Mouse (Mus musculus): ENCODE measurements around the gene Clec5a. TPM values are rescaled to one million over a fixed set of nuclear protein-coding genes. Genes with fewer than 3 reads are reported as not detected.
A peak's percentile ranks its signal among the peaks of the same experiment; 100 is the strongest.
"Not testable (repeated sequence)": the region's sequence is repeated elsewhere in the genome, so short reads cannot be mapped to it uniquely, and the experiment has no call there.

Gene Clec5a
- under 1 TPM; 0.78 to 0.80 TPM for total RNA-seq (2021)
- long read RNA-seq, experiment 1, transcript Clec5a-202 (6 exons, 3,747 nt) = major isoform, 5 of 6 reads
- long read RNA-seq, experiment 1, partial matches to known transcripts = 0 of 6 reads
- long read RNA-seq, experiment 1, other reads (novel, unspliced or antisense) = 0 of 6 reads
- long read RNA-seq, experiment 2, partial matches to known transcripts = 0 of 1 reads
- long read RNA-seq, experiment 2, other reads (novel, unspliced or antisense) = 0 of 1 reads

DNA sequence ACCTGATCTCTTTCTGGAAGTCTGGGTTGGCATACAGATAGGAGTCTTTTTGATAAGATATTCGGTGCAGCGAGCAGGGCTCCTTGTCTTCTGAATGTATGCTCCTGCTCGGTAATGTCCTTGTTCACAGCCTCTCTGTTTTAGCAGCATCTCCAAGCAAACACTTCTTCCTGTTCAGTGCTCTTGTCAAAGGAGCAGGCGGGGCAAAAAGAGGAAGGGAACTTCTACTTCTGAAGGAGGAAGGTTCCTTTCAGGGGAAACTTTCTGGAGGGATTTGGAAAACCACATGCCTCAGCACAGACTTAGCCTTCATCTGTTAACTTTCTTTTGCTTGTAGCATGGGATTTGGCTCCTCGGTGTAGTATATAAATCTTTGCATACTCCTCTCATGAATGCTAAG is at the start of gene Clec5a:
Clec5a (minus strand) TSS at position 177 of the 400 bp plus-strand sequence.
- no peak for DNase-seq (ENCODE audit: low spot score in 2 of 2)

- no peak for DNase-seq (ENCODE audit: low spot score in 2 of 2)
Observed at GRCm38 (mm10) chr6:40634640-40635071, 49.0 kb upstream of the Clec5a start.

GRCm38 (mm10) chr6:40628406-40629000 is 42.9 kb upstream of the Clec5a start, which contains the start of gene Mgam:
Mgam (plus strand) TSS chr6:40628831.
- DNase-seq (ENCODE audit: low spot score in 2 of 2) = no peak

DNA sequence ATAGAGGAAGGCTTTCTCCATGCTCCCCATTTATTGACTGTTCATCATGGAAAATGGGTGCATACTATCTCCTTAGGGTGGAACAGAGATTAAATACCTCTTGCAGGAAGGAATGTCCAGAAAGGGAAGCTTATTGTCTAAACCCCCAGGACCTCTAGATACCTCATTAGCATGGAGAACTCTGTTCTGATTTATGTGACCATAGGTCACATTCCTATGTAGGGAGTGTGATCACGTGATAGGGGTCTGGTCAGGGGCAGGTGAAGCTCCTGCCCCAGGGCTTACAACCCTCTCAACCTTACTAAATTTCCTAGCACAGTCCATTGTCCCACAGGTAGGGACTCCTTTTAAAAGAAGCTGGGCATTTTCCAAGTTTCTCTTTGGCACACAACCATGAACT is 40.5 kb upstream of the Clec5a start:
- no peak for DNase-seq (ENCODE audit: low spot score in 2 of 2)

- peak; percentile 26 to 59 for DNase-seq (ENCODE audit: low spot score in 2 of 2)
Observed at GRCm38 (mm10) chr6:40617965-40618364, 32.3 kb upstream of the Clec5a start.

DNA sequence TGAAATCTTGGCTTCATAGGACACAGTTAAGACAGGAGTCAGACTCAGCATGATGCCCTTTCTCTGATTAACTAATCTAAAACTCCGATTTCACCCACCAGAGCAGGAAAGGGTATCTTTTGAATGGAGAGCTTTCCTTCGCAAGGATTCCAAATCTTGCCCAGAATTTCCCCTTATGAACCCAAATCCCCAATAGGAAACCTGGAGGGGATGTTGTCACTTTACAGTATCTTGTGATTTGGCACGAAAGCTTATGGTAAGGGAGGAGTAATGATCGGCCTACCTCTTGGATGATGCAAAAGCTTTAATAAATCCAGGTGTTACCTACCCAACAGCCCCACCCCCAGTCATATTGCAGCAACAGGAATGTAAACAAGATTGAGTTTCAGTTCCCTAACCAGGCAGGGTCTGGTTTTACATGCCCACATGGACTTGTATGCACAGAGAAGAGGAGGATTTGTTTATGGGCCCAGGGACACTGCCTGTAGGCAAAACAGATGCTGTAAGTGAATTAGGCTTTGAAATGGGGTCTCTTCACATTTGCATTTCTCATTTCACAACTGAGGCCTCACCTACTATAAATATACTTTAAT is 27.7 kb upstream of the Clec5a start, which contains the start of gene Tas2r138:
Tas2r138 (minus strand) TSS at position 51 of the 593 bp plus-strand sequence.
- no peak for DNase-seq (ENCODE audit: low spot score in 2 of 2)

- DNase-seq (ENCODE audit: low spot score in 2 of 2) = no peak
Observed at GRCm38 (mm10) chr6:40610244-40610643, 24.6 kb upstream of the Clec5a start.

DNA sequence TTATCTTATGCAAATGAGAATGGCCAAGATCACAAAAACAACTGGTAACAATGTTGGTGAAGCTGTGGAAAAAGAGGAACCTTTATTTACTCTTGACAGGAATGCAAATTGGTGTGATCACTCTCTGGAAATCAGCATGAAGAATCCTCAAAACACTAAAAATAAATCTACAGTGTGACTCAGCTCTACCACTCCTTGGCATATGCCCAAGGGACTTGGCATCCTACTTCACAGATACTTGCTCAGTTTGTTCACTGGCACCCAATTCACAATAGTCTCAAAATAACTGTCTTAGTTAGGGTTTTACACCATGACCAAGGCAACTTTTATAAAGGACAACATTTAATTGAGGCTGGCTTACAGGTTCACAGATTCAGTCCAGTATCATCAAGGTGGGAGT is 21.8 kb upstream of the Clec5a start:
- no peak for DNase-seq (ENCODE audit: low spot score in 2 of 2)

- DNase-seq (ENCODE audit: low spot score in 2 of 2) = not testable (repeated sequence)
Observed at GRCm38 (mm10) chr6:40598546-40598945, 12.9 kb upstream of the Clec5a start.

GRCm38 (mm10) chr6:40594804-40595550 is 9.4 kb upstream of the Clec5a start:
- no peak for DNase-seq (ENCODE audit: low spot score in 2 of 2)

DNA sequence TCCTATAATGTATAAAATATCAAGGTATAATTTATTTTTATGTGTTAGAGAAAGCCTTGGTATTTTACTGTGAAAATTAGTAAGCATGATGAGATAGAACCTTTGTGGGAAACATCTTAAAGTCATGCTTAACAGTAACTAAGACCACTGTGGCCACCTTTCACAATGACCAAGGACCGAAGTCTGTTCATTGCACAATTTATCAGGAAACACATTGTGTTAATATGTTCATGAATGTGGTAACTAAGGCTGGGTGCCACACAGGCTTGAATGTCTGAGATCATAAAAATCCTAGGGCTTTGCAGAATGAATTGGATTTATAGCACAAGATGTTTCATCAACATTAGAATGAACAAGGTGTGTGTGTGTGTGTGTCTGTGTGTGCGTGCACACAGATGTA is 2.7 kb upstream of the Clec5a start:
- no peak for DNase-seq (ENCODE audit: low spot score in 2 of 2)

- no peak for DNase-seq (ENCODE audit: low spot score in 2 of 2)
Observed at GRCm38 (mm10) chr6:40584336-40584735, 1.3 kb downstream of the Clec5a start.

- no peak for DNase-seq (ENCODE audit: low spot score in 2 of 2)
Observed at GRCm38 (mm10) chr6:40576305-40576704, 9.3 kb downstream of the Clec5a start.

DNA sequence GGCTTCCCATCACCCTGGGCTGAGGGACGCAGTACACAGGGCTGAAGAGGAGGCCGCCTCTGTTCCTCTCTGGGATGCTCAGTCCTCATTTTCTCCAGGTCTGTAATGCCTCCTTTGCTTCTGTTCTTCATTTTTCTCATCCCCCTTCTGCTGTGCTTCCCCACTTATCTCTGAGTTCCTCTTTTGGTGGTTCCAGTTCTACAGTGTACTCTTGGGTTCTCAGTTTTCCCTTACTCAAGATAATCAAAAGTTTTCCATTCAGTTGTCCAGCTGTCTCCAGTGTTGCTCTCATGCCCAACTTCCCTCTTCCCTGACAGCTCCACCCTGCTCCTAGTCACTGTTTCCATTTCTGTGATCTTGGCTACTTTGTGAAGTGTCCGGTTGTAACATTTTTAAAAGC is 12.0 kb downstream of the Clec5a start:
- no peak for DNase-seq (ENCODE audit: low spot score in 2 of 2)

- no peak for DNase-seq (ENCODE audit: low spot score in 2 of 2)
Observed at GRCm38 (mm10) chr6:40569187-40569586, 16.4 kb downstream of the Clec5a start, which contains the start of gene Olfr460. Olfr460 (plus strand) TSS chr6:40569487.

DNA sequence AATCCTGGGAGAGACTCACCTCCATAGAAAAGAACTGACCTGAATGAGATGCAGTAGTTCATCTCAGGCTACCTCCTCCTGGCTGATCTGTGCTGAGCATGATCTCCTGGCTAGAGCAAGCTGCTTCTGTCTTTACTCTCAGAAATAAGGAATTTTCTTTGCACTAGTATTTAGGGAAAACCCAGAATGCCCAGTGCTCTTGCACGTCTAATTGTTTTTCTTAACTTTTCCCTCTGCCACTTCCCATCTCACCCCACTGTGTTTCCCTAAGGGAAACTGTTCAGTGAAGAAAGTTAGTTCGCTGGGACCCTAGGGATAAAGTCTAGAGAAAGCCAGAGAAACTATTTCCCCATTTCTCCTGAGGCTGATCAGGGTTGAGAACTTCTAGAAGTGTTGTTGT is 30.7 kb downstream of the Clec5a start, which contains the start of gene Olfr461:
Olfr461 (minus strand) TSS at position 101 of the 400 bp plus-strand sequence.
- DNase-seq (ENCODE audit: low spot score in 2 of 2) = no peak

- no peak for DNase-seq (ENCODE audit: low spot score in 2 of 2)
Observed at GRCm38 (mm10) chr6:40544690-40545089, 40.9 kb downstream of the Clec5a start.
